Mouse (Mus musculus) A20 (cell line): ENCODE measurements around the gene Slc39a1.
"Not testable (repeated sequence)": the region's sequence is repeated elsewhere in the genome, so short reads cannot be mapped to it uniquely, and the experiment has no call there.

Source experiments
- DNase-seq: peaks from one replicate; pipeline ENCODE4 v3.0.0-alpha.2; 2011; ENCODE audit warnings: low read depth, low spot score

Gene Slc39a1

GRCm38 (mm10) chr3:90241669-90242358 lies 6.2 kb upstream of the Slc39a1 start:
- DNase-seq, result no peak

- DNase-seq, result no peak
These were observed 4.8 kb upstream of the Slc39a1 start, which contains the start of gene Creb3l4 for GRCm38 (mm10) chr3:90242984-90243775. Gene Creb3l4 (minus strand): TSS chr3:90243512.

GRCm38 (mm10) chr3:90245406-90245805 lies 2.6 kb upstream of the Slc39a1 start:
- peak; percentile 53 for DNase-seq

GRCm38 (mm10) chr3:90247630-90247959 lies 377 bp upstream of the Slc39a1 start:
- DNase-seq, result no peak

- DNase-seq, result peak; percentile 61
These were observed 751 bp downstream of the Slc39a1 start for GRCm38 (mm10) chr3:90248746-90249100.

GRCm38 (mm10) chr3:90250791-90251190 lies 2.8 kb downstream of the Slc39a1 start:
- no peak for DNase-seq

- DNase-seq, result not testable (repeated sequence)
These were observed 3.8 kb downstream of the Slc39a1 start for GRCm38 (mm10) chr3:90251731-90252226.

GRCm38 (mm10) chr3:90252659-90253058 lies 4.7 kb downstream of the Slc39a1 start:
- not testable (repeated sequence) for DNase-seq

- peak; percentile 18 for DNase-seq
These were observed 5.2 kb downstream of the Slc39a1 start for GRCm38 (mm10) chr3:90253174-90253573.

GRCm38 (mm10) chr3:90253653-90254418 lies 5.9 kb downstream of the Slc39a1 start, which contains the start of gene Crtc2:
Gene Crtc2 (plus strand): TSS chr3:90254163.
- DNase-seq, result peak; percentile 96

- peak; percentile 66 for DNase-seq
These were observed 6.6 kb downstream of the Slc39a1 start for GRCm38 (mm10) chr3:90254419-90255193.

- no peak for DNase-seq
These were observed 7.2 kb downstream of the Slc39a1 start for GRCm38 (mm10) chr3:90255194-90255565.

- no peak for DNase-seq
These were observed 7.9 kb downstream of the Slc39a1 start for GRCm38 (mm10) chr3:90255784-90256353.

- no peak for DNase-seq
These were observed 9.0 kb downstream of the Slc39a1 start for GRCm38 (mm10) chr3:90256731-90257530.

GRCm38 (mm10) chr3:90258521-90258920 lies 10.5 kb downstream of the Slc39a1 start:
- no peak for DNase-seq

- no peak for DNase-seq
These were observed 15.3 kb downstream of the Slc39a1 start for GRCm38 (mm10) chr3:90263121-90263771.

- DNase-seq, result no peak
These were observed 16.7 kb downstream of the Slc39a1 start for GRCm38 (mm10) chr3:90264687-90265033.

GRCm38 (mm10) chr3:90265034-90265931 lies 17.3 kb downstream of the Slc39a1 start, which contains the start of gene Dennd4b:
Gene Dennd4b (plus strand): TSS chr3:90265185.
- peak; percentile 97 for DNase-seq
